Mouse (Mus musculus): ENCODE measurements at regions not wholly inside any gene's neighbourhood (a gene's known extent, or its start where the extent isn't known, plus 50 kb on each side); places are given as distances from the start of the nearest gene placed in this dataset.

GRCm38 (mm10) chr5:126573766-126574165, 667.8 kb upstream of the Tmem132c start:
- no peak for TF ChIP-seq CTCF (IDR thresholded peaks at IDR 0.05; ENCODE audit: low read depth, low read length)
- TF ChIP-seq TAL1 (conservative IDR thresholded peaks at IDR 0.05; ENCODE audit: low read depth, low read length): no peak
- no peak for TF ChIP-seq POLR2AphosphoS5 (IDR thresholded peaks at IDR 0.05; ENCODE audit: insufficient replicate concordance, low read depth, low read length)
